Mouse (Mus musculus) cortical plate, adult 2 months (tissue): ENCODE data around the gene Gm21775. TPM values are rescaled to one million over a fixed set of nuclear protein-coding genes. Genes with fewer than 3 reads are reported as not detected.
"Not testable (repeated sequence)": the region's sequence is repeated elsewhere in the genome, so short reads cannot be mapped to it uniquely, and the experiment has no call there.

Experiments
- H3K27ac ChIP-seq: fragments of 200-500 bp; 2 replicates; pipeline ENCODE4 v1.5.1; 2012; ENCODE audit warnings: low read length, control low read depth, inconsistent platforms; ENCODE audit not compliant: insufficient read depth
- H3K4me1 ChIP-seq: fragments of 200-500 bp; 2 replicates; pipeline ENCODE4 v1.6.1; 2011; ENCODE audit warnings: low read length; ENCODE audit not compliant: control insufficient read depth, insufficient read depth
- H3K4me3 ChIP-seq: fragments of 200-500 bp; 2 replicates; pipeline ENCODE4 v1.5.1; 2011; ENCODE audit warnings: mild to moderate bottlenecking, low read length, control low read depth; ENCODE audit not compliant: insufficient read depth
- polyA plus RNA-seq: library from polyadenylated mRNA; depleted of rRNA; stranded (reverse); fragments of >200 nt; gene quantifications from 2 replicates; pipeline ENCODE4 v1.2.3, GENCODE M21; 2012; rRNA removed

Gm21775 gene
- not detected in 2 replicates for polyA plus RNA-seq

DNA sequence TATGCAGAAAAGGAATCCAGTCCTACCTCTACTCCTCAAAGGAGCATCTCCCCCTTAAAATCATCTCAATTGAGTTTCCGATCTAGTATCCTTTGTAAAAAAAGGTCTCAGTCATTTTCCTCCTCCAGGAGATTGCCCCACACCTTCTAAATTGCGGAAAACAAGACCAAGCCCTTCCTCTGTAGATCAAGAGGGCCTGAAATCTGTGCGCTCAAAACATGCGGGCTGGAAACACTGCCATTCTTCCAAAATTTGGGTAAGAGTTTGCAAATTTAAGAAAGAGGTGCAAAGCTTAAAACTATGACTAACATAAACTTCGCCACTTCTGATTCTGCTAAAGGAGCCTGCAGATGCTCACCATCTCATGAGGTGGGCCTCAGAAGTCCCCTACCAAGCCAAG lies at the start of gene Gm21775:
TSS of gene Gm21775 (plus strand) at position 301 of the 400 bp plus-strand sequence.
- H3K4me1 ChIP-seq, H3K27ac ChIP-seq, H3K4me3 ChIP-seq: not testable (repeated sequence)

DNA sequence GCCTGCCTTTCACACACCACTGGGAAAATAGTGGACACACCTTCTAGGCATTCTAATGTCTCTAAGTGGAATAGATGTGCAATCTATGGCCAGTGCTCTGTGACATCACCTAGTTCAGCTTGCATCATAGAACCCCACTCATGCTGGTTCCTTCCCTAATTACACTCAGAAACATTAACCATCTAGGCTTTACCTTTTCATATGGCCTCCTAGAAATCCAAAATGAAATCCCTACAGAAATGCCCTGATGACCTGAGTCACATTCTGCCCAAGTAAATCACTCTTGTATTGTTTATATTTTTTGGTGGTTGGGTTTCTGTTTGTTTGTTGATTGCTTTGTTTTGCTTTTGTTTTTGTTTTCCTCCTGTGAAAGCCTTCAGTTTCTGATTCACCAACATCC lies 17.3 kb upstream of the Gm21775 start, which contains the start of gene Gm20737:
TSS of gene Gm20737 (minus strand) at position 101 of the 400 bp plus-strand sequence.
- H3K4me3 ChIP-seq, H3K27ac ChIP-seq, H3K4me1 ChIP-seq: not testable (repeated sequence)

Other genes starting within 250 kb of the Gm21775 start
- not detected in 2 replicates for gene Gm20834, start 228.9 kb upstream of the Gm21775 start, polyA plus RNA-seq
- not detected in 2 replicates for gene Gm28510, start 140.7 kb upstream of the Gm21775 start, polyA plus RNA-seq
- gene Gm20737, start 17.4 kb upstream of the Gm21775 start, polyA plus RNA-seq = not detected in 2 replicates
- not detected in 2 replicates for gene Gm21900, start 62.9 kb downstream of the Gm21775 start, polyA plus RNA-seq
- gene Gm20777, start 199.0 kb downstream of the Gm21775 start, polyA plus RNA-seq = not detected in 2 replicates